Mouse (Mus musculus) brain, embryonic 14.5 days (tissue): ENCODE measurements around the gene Tcf7l2.

Source experiments
- CTCF ChIP-seq: fragments of 200-500 bp; IDR thresholded peaks from 2 replicates; pipeline ENCODE4 v1.5.1; 2012; ENCODE audit warnings: inconsistent platforms, mild to moderate bottlenecking, moderate library complexity, borderline replicate concordance; ENCODE audit not compliant: insufficient read depth, insufficient read length; ENCODE audit errors: extremely low read depth
- POLR2A ChIP-seq: fragments of 200-500 bp; IDR thresholded peaks from 2 replicates; pipeline ENCODE4 v1.6.1; 2012; ENCODE audit warnings: mild to moderate bottlenecking, inconsistent platforms, borderline replicate concordance; ENCODE audit not compliant: poor library complexity, insufficient read depth, insufficient read length, severe bottlenecking; ENCODE audit errors: extremely low read depth

DNA sequence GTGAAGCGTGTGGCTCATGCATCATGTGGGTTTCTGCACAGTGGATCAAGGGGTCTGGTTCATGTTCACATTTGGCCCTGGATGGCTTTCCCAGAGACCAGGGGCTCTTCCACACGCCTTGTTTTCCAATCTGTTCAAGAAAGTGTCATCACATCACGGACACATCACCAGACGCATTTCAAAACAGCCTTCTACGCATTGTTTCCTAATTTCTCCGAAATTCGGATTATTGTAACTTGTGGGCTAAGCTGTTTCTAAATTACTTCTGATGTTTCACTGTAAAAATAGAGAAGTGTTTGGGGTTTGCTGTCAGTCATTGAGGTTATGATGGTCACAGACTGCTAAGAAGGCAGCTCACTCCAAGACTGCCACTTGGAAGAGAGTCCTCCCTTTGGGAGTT, 78.6 kb downstream of the Tcf7l2 start:
- TF ChIP-seq CTCF (no peak), POLR2A (no peak)
